ENCODE assay signal across 9 mouse cellular contexts in genomic region chr17:25876347-25876915, GRCm38 (mm10). TPM values are rescaled to one million over a fixed set of nuclear protein-coding genes. Genes with fewer than 3 reads are reported as not detected.
DNase-seq lines count a peak whose midpoint lies in the region; ATAC-seq and TF ChIP-seq lines count a peak whose summit lies in the region.
"Had no signal": no experiment of that assay in that cellular context is flagged by ENCODE, and none has a peak within 500 bp of the region (broad histone marks: within the 10 kb centered on the region; RNA-seq: fewer than 3 reads in every experiment).

No protein-coding gene starts in this region.

- H3ac ChIP-seq in myocyte (ENCODE audit: control insufficient read depth, insufficient read length) = peak overlapping the region; percentile 60

- peak overlapping the region; percentile 90 for H3K4me2 ChIP-seq in heart, embryonic 14.5 days (ENCODE audit: low read length)
- H3K4me2 ChIP-seq in forebrain, embryonic 11.5 days (ENCODE audit: low read depth, low read length, severe bottlenecking) = peak overlapping the region; percentile 87
- peak overlapping the region; percentile 73 for H3K4me2 ChIP-seq in kidney, postnatal 0 days (ENCODE audit: low read length)
- H3K4me2 ChIP-seq in myocyte (ENCODE audit: low read depth) = peak overlapping the region; percentile 96

- peaks cover 16% of the 10 kb centered on the region; the same call in 1 of the 2 replicates for H3K36me3 ChIP-seq in heart, embryonic 14.5 days (ENCODE audit: control insufficient read depth, insufficient read depth, low read length)
- H3K36me3 ChIP-seq in forebrain, embryonic 11.5 days (ENCODE audit: control insufficient read depth, insufficient read depth, low read length) = no peaks in the 10 kb centered on the region; the same call in 1 of the 2 replicates
- H3K36me3 ChIP-seq in kidney, postnatal 0 days (ENCODE audit: insufficient read depth, low read length) = 0 out of 2 replicates have a peak, but pooled peaks cover 11% of the 10 kb centered on the region
- no peaks in the 10 kb centered on the region for H3K36me3 ChIP-seq in myocyte (ENCODE audit: control insufficient read depth, insufficient read depth)

- no peak for TF ChIP-seq CTCF in kidney, postnatal 0 days (IDR thresholded peaks at IDR 0.05; ENCODE audit: low read depth)

- no peak for DNase-seq in heart, postnatal 25 days (ENCODE audit: low spot score)
- no peak for DNase-seq in forebrain, embryonic 11.5 days (ENCODE audit: low spot score)
- DNase-seq in kidney, postnatal 0 days (ENCODE audit: low spot score) = no peak
- no peak for DNase-seq in right cerebral cortex, postnatal 36 days (ENCODE audit: low spot score in 2 of 2)
- DNase-seq in left cerebral cortex, adult 18-20 months (ENCODE audit: low spot score in 2 of 2) = no peak
- no peak for DNase-seq in ovary, adult 18-20 months (ENCODE audit: low spot score)

- peaks cover 4% of the 10 kb centered on the region for H3K79me2 ChIP-seq in myocyte (ENCODE audit: control insufficient read depth, insufficient read depth)

- no peak for TF ChIP-seq POLR2A in myocyte (IDR thresholded peaks at IDR 0.05; ENCODE audit: insufficient read length, low read depth)

- no peaks in the 10 kb centered on the region for H3K9me3 ChIP-seq in heart, embryonic 14.5 days (ENCODE audit: control insufficient read depth, low read length)
- H3K9me3 ChIP-seq in forebrain, embryonic 11.5 days (ENCODE audit: control insufficient read depth, low read length) = no peaks in the 10 kb centered on the region
- no peaks in the 10 kb centered on the region for H3K9me3 ChIP-seq in kidney, postnatal 0 days (replicated peaks; ENCODE audit: low read length)

- H3K4me1 ChIP-seq in heart, embryonic 14.5 days (ENCODE audit: control insufficient read depth in 2 of 2, insufficient read depth in 2 of 2, low read length in 2 of 2) = peaks cover 18 to 24% of the 10 kb centered on the region in 2 experiments
- peaks cover 24% of the 10 kb centered on the region for H3K4me1 ChIP-seq in forebrain, embryonic 11.5 days (replicated peaks; ENCODE audit: control insufficient read depth, insufficient read depth, low read length)
- H3K4me1 ChIP-seq in kidney, postnatal 0 days (replicated peaks; ENCODE audit: insufficient read depth, low read length) = peaks cover 17% of the 10 kb centered on the region

- H3K9ac ChIP-seq in heart, embryonic 14.5 days (ENCODE audit: low read length) = no peak overlapping the region
- H3K9ac ChIP-seq in forebrain, embryonic 11.5 days (ENCODE audit: low read length) = peak overlapping the region; percentile 82
- peak overlapping the region; percentile 57 for H3K9ac ChIP-seq in kidney, postnatal 0 days (ENCODE audit: low read depth, low read length)

- WGBS in heart, embryonic 14.5 days = 69% methylated on average over 10 of the region's 10 CpGs
- 66% methylated on average over 10 of the region's 10 CpGs for WGBS in forebrain, embryonic 11.5 days
- WGBS in kidney, postnatal 0 days = 58% methylated on average over 10 of the region's 10 CpGs

- no peaks in the 10 kb centered on the region for H3K27me3 ChIP-seq in heart, embryonic 14.5 days (ENCODE audit: control insufficient read depth, insufficient read depth, low read length)
- H3K27me3 ChIP-seq in forebrain, embryonic 11.5 days (ENCODE audit: control insufficient read depth, insufficient read depth, low read length) = no peaks in the 10 kb centered on the region
- H3K27me3 ChIP-seq in kidney, postnatal 0 days (ENCODE audit: insufficient read depth, low read length) = no peaks in the 10 kb centered on the region
- H3K27me3 ChIP-seq in myocyte (ENCODE audit: control insufficient read depth, insufficient read depth, insufficient read length) = no peaks in the 10 kb centered on the region

- no peak overlapping the region for H3K27ac ChIP-seq in heart, embryonic 14.5 days (replicated peaks in 1 of 2; ENCODE audit: control insufficient read depth in 1 of 2, insufficient read depth in 1 of 2, low read depth in 2 of 2, low read length in 2 of 2)
- no peak overlapping the region for H3K27ac ChIP-seq in forebrain, embryonic 11.5 days (ENCODE audit: low read depth, low read length)
- peak overlapping the region; percentile 84; the same call in 1 of the 2 replicates for H3K27ac ChIP-seq in kidney, postnatal 0 days

- intact Hi-C loops in heart, postnatal 25 days (cut with DNase I) = no loop called here

- peak overlapping the region in 1 of 2 experiments; percentile 77; a peak in 2 of 4 replicates for H3K4me3 ChIP-seq in heart, embryonic 14.5 days (ENCODE audit: control insufficient read depth in 1 of 2, insufficient read depth in 1 of 2, low read depth in 1 of 2, low read length in 2 of 2)
- peak overlapping the region; percentile 57 for H3K4me3 ChIP-seq in forebrain, embryonic 11.5 days (ENCODE audit: low read depth, low read length)
- peak overlapping the region; percentile 54 for H3K4me3 ChIP-seq in kidney, postnatal 0 days (replicated peaks; ENCODE audit: low read depth, low read length)
- H3K4me3 ChIP-seq in myocyte = peak overlapping the region; percentile 75

- no peak for ATAC-seq in heart, embryonic 14.5 days (ENCODE audit: insufficient number of reproducible peaks, insufficient read depth, low FRiP score, low read depth)
- no peak for ATAC-seq in forebrain, embryonic 11.5 days (replicated peaks; ENCODE audit: low FRiP score)
- no peak for ATAC-seq in kidney, postnatal 0 days (replicated peaks; ENCODE audit: low FRiP score, low read depth)

TF ChIP-seq in myocyte, 11 proteins besides CTCF, POLR2A, EP300 and RAD21:
- TF ChIP-seq TCF3 (IDR thresholded peaks at IDR 0.05; ENCODE audit: insufficient read length, low read depth) (no peak), TCF12 (IDR thresholded peaks at IDR 0.05; ENCODE audit: insufficient read depth, poor library complexity, severe bottlenecking) (no peak), MYOG (IDR thresholded peaks at IDR 0.05; ENCODE audit: control insufficient read depth in 1 of 3, insufficient read depth in 1 of 3, insufficient read length in 2 of 3, low read depth in 2 of 3) (no peak), USF1 (IDR thresholded peaks at IDR 0.05; ENCODE audit: low read depth) (no peak), MYOD1 (IDR thresholded peaks at IDR 0.05; ENCODE audit: control insufficient read depth in 1 of 3, insufficient read length in 2 of 3, low read depth in 2 of 3) (no peak)
TF ChIP-seq in myocyte: peak in this region for 0.

RNA-seq across cellular contexts. Expression of gene Mettl26, which starts 1.6 kb away (rescaled TPM):
- 36.7 and 41.7 TPM in 2 replicates for polyA plus RNA-seq in heart, embryonic 14.5 days (2014; fragmentation: Nextera tagmentation; extraction: Ambion mirVana)
- total RNA-seq in heart, postnatal 25 days (2021) = 10 to 100 TPM; 13.6 to 14.4 TPM
- polyA plus RNA-seq in forebrain, embryonic 11.5 days (2014; fragmentation: Nextera tagmentation; extraction: Ambion mirVana) = 63.2 and 65.2 TPM in 2 replicates
- 106 and 119 TPM in 2 replicates for polyA plus RNA-seq in kidney, postnatal 0 days (2015; fragmentation: Nextera tagmentation; extraction: Ambion mirVana)
- 23.6 TPM for polyA plus RNA-seq in myocyte (2012; fragmentation: generic; extraction: Trizol)
- total RNA-seq in left cerebral cortex, adult 18-20 months (2021) = 10 to 100 TPM; 38.7 to 40.2 TPM

RNA-seq across cellular contexts. Expression of gene Wfikkn1, which starts 4.2 kb away (rescaled TPM):
- polyA plus RNA-seq in heart, embryonic 14.5 days (2014; fragmentation: Nextera tagmentation; extraction: Ambion mirVana) = 0.27 and 0.53 TPM in 2 replicates
- total RNA-seq in heart, postnatal 25 days (2021) = under 1 TPM; 0.45 to 0.75 TPM
- 0.72 and 1.1 TPM in 2 replicates for polyA plus RNA-seq in forebrain, embryonic 11.5 days (2014; fragmentation: Nextera tagmentation; extraction: Ambion mirVana)
- polyA plus RNA-seq in kidney, postnatal 0 days (2015; fragmentation: Nextera tagmentation; extraction: Ambion mirVana) = 0.38 and 0.51 TPM in 2 replicates
- polyA plus RNA-seq in myocyte (2012; fragmentation: generic; extraction: Trizol) = 0.25 TPM
- 1 to 10 TPM; 1.4 to 1.7 TPM for total RNA-seq in left cerebral cortex, adult 18-20 months (2021)

RNA-seq across cellular contexts. Expression of gene Mcrip2, which starts 7.9 kb away (rescaled TPM):
- polyA plus RNA-seq in heart, embryonic 14.5 days (2014; fragmentation: Nextera tagmentation; extraction: Ambion mirVana) = 164 and 184 TPM in 2 replicates
- total RNA-seq in heart, postnatal 25 days (2021) = 100 to 1,000 TPM; 261 to 270 TPM
- 8.9 and 13.1 TPM in 2 replicates for polyA plus RNA-seq in forebrain, embryonic 11.5 days (2014; fragmentation: Nextera tagmentation; extraction: Ambion mirVana)
- 128 and 138 TPM in 2 replicates for polyA plus RNA-seq in kidney, postnatal 0 days (2015; fragmentation: Nextera tagmentation; extraction: Ambion mirVana)
- 36.7 TPM for polyA plus RNA-seq in myocyte (2012; fragmentation: generic; extraction: Trizol)
- total RNA-seq in left cerebral cortex, adult 18-20 months (2021) = 10 to 100 TPM; 20.0 to 25.6 TPM
- total RNA-seq: neutrophil, adult 5-6 weeks had no signal

RNA-seq across cellular contexts. Expression of gene Wdr90, which starts 15.1 kb away (rescaled TPM):
- 8.2 and 8.6 TPM in 2 replicates for polyA plus RNA-seq in heart, embryonic 14.5 days (2014; fragmentation: Nextera tagmentation; extraction: Ambion mirVana)
- total RNA-seq in heart, postnatal 25 days (2021) = 1 to 10 TPM; 2.8 to 2.9 TPM
- 41.3 and 46.3 TPM in 2 replicates for polyA plus RNA-seq in forebrain, embryonic 11.5 days (2014; fragmentation: Nextera tagmentation; extraction: Ambion mirVana)
- polyA plus RNA-seq in kidney, postnatal 0 days (2015; fragmentation: Nextera tagmentation; extraction: Ambion mirVana) = 10.6 and 10.7 TPM in 2 replicates
- 7.4 TPM for polyA plus RNA-seq in myocyte (2012; fragmentation: generic; extraction: Trizol)
- total RNA-seq in left cerebral cortex, adult 18-20 months (2021) = 10 to 100 TPM; 26.0 to 31.5 TPM

RNA-seq across cellular contexts. Expression of gene Rhot2, which starts 31.8 kb away (rescaled TPM):
- 11.5 and 12.7 TPM in 2 replicates for polyA plus RNA-seq in heart, embryonic 14.5 days (2014; fragmentation: Nextera tagmentation; extraction: Ambion mirVana)
- 100 to 1,000 TPM; 120 to 125 TPM for total RNA-seq in heart, postnatal 25 days (2021)
- 9.1 and 12.2 TPM in 2 replicates for polyA plus RNA-seq in forebrain, embryonic 11.5 days (2014; fragmentation: Nextera tagmentation; extraction: Ambion mirVana)
- polyA plus RNA-seq in kidney, postnatal 0 days (2015; fragmentation: Nextera tagmentation; extraction: Ambion mirVana) = 21.1 and 22.4 TPM in 2 replicates
- polyA plus RNA-seq in myocyte (2012; fragmentation: generic; extraction: Trizol) = 48.3 TPM
- 10 to 100 TPM; 89.5 to 92.8 TPM for total RNA-seq in left cerebral cortex, adult 18-20 months (2021)
